Mouse (Mus musculus) bone marrow macrophage, adult 2 months (primary cell): ENCODE data around the gene Slc7a7.

Experiments
- CTCF ChIP-seq: IDR thresholded peaks from 2 replicates; pipeline ENCODE4 v1.5.1; 2012; ENCODE audit warnings: low read depth, mild to moderate bottlenecking, low read length, moderate library complexity
- POLR2A ChIP-seq: IDR thresholded peaks from 2 replicates; pipeline ENCODE4 v1.6.1; 2012; ENCODE audit warnings: mild to moderate bottlenecking, low read depth, low read length, borderline replicate concordance

DNA sequence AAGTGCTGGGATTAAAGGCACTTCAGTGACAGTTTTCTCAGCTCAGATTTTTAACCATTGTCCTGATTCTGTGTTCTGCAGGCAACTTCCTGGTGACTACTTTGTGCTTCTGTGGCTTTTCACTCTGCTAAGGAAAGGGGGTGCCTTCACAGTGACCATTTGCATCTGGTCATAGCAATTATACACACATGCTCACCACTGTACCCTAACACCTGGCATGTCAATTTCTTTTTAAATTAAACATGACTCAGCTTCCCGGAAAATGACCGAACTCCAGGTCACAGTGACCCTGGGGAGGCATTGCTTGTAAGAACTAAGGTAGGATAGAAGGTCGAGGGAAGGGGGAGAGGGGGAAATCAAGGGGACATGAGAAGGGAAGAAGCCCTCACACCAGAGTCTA is 23.8 kb downstream of the Slc7a7 start:
- TF ChIP-seq CTCF (no peak), POLR2A (no peak)
